Mouse (Mus musculus) lung, adult 2 months (tissue): ENCODE results near the gene 1500009C09Rik.
A peak's percentile ranks its signal among the peaks of the same experiment; 100 is the strongest.

Experiments used
- CTCF ChIP-seq: fragments of 200-500 bp; IDR thresholded peaks from 2 replicates; pipeline ENCODE4 v1.5.1; 2011; ENCODE audit warnings: mild to moderate bottlenecking, low read length, control low read depth; ENCODE audit not compliant: insufficient read depth
- POLR2A ChIP-seq: fragments of 200-500 bp; IDR thresholded peaks from 2 replicates; pipeline ENCODE4 v1.6.1; 2011; ENCODE audit warnings: low read depth, mild to moderate bottlenecking, control low read depth, low read length, borderline replicate concordance; ENCODE audit errors: extremely low read depth

DNA sequence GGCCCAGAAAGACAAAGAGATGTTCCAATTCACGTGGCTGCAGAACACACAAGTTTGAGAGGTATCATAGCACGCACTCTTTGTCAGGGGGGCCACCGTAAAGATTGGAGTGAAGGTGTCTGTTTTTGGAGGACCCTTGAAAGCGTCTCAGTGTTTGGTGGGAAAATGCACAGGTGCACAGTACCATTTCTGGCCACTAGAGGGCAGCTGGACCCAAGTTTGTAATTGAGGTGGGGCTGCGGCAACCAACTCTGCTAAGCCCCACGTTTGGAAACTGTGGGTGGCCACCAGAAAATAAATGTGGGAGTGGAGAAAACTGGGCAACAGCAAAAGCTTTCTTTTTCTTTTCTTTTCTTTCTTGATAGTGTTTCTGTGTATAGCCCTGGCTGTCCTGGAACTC lies 14.2 kb downstream of the 1500009C09Rik start:
- peak; percentile 91 for TF ChIP-seq CTCF
- no peak for TF ChIP-seq POLR2A
